Mouse (Mus musculus) CH12.LX (cell line): ENCODE measurements at regions not wholly inside any gene's neighbourhood (a gene's known extent, or its start where the extent isn't known, plus 50 kb on each side); places are given as distances from the start of the nearest gene placed in this dataset.

Experiments used
- DNase-seq: peaks from one replicate; pipeline ENCODE4 v3.0.0-alpha.2; 2013; ENCODE audit errors: extremely low read depth
- H3K27ac ChIP-seq: 2 replicates; pipeline ENCODE4 v1.5.1; 2012; ENCODE audit warnings: low read depth, mild to moderate bottlenecking, control low read depth, moderate library complexity; ENCODE audit not compliant: insufficient read depth
- H3K27me3 ChIP-seq: replicated peaks from 2 replicates; pipeline ENCODE3; 2012; ENCODE audit warnings: inconsistent platforms
- H3K36me3 ChIP-seq, 2 experiments: replicated peaks in 1 of 2; 2 replicates each; pipeline versions ENCODE3 to v1.6.1; 2012; ENCODE audit warnings: inconsistent platforms in 1 of 2, low read length in 1 of 2, mild to moderate bottlenecking in 1 of 2, mixed read lengths in 1 of 2, moderate library complexity in 1 of 2; ENCODE audit not compliant: control insufficient read depth in 1 of 2, insufficient read depth in 1 of 2
- H3K4me1 ChIP-seq, 2 experiments: 2 replicates each; pipeline ENCODE4 v1.6.1; 2012; ENCODE audit warnings: inconsistent platforms in 1 of 2, moderate library complexity in 1 of 2; ENCODE audit not compliant: insufficient read depth in 2 of 2, control insufficient read depth in 1 of 2
- H3K4me2 ChIP-seq: 2 replicates; pipeline ENCODE4 v1.6.1; 2012; ENCODE audit warnings: low read depth, mild to moderate bottlenecking, control low read depth; ENCODE audit not compliant: poor library complexity, insufficient read depth, severe bottlenecking
- H3K4me3 ChIP-seq, 3 experiments: fragments of 150-350 bp in 1 of 3; sonication (generic) in 1 of 3; replicated peaks in 1 of 3; 2 replicates each; pipeline versions ENCODE3 to v1.5.1; 2011 to 2012; ENCODE audit warnings: low read depth in 2 of 3, low read length in 2 of 3, mild to moderate bottlenecking in 2 of 3, moderate library complexity in 2 of 3, control low read depth in 1 of 3, improper control_type of control experiment in 1 of 3, inconsistent platforms in 1 of 3, mixed read lengths in 1 of 3; ENCODE audit not compliant: poor library complexity in 1 of 3
- H3K79me2 ChIP-seq: replicated peaks from 2 replicates; pipeline ENCODE4 v1.6.1; 2012; ENCODE audit warnings: mild to moderate bottlenecking, moderate library complexity; ENCODE audit not compliant: control insufficient read depth, poor library complexity, insufficient read depth, severe bottlenecking; ENCODE audit errors: extremely low read depth
- H3K9ac ChIP-seq: 2 replicates; pipeline ENCODE4 v1.6.1; 2012; ENCODE audit warnings: low read depth, mild to moderate bottlenecking, control low read depth, moderate library complexity; ENCODE audit not compliant: insufficient read depth
- H3K9me3 ChIP-seq: replicated peaks from 2 replicates; pipeline ENCODE3; 2012; ENCODE audit warnings: low read length, inconsistent platforms, mixed read lengths
- BHLHE40 ChIP-seq: IDR thresholded peaks from 2 replicates; pipeline ENCODE4 v1.6.1; 2011; ENCODE audit warnings: mild to moderate bottlenecking, low read depth, low read length, improper control_type of control experiment
- CHD1 ChIP-seq: IDR thresholded peaks from 2 replicates; pipeline ENCODE4 v1.6.1; 2012; ENCODE audit warnings: low read depth, low read length, improper control_type of control experiment, inconsistent platforms
- E2F4 ChIP-seq: IDR thresholded peaks from 2 replicates; pipeline ENCODE4 v1.6.1; 2011; ENCODE audit warnings: low read depth, low read length, improper control_type of control experiment; ENCODE audit not compliant: insufficient replicate concordance
- ETS1 ChIP-seq: conservative IDR thresholded peaks from 2 replicates; pipeline ENCODE4 v1.6.1; 2012; ENCODE audit warnings: low read depth, mild to moderate bottlenecking, inconsistent platforms, low read length, improper control_type of control experiment, moderate library complexity
- HCFC1 ChIP-seq: IDR thresholded peaks from 2 replicates; pipeline ENCODE4 v1.6.1; 2012; ENCODE audit warnings: low read depth, mild to moderate bottlenecking, inconsistent platforms, low read length, improper control_type of control experiment
- JUN ChIP-seq: IDR thresholded peaks from 2 replicates; pipeline ENCODE4 v1.6.1; 2011; ENCODE audit warnings: low read depth, mild to moderate bottlenecking, low read length, improper control_type of control experiment, moderate library complexity; ENCODE audit not compliant: insufficient read depth
- KAT2A ChIP-seq: IDR thresholded peaks from 2 replicates; pipeline ENCODE4 v1.6.1; 2012; ENCODE audit warnings: low read length, improper control_type of control experiment, inconsistent platforms; ENCODE audit not compliant: insufficient replicate concordance
- MAFK ChIP-seq: IDR thresholded peaks from 2 replicates; pipeline ENCODE4 v1.6.1; 2011; ENCODE audit warnings: low read length, improper control_type of control experiment; ENCODE audit not compliant: insufficient replicate concordance
- MAX ChIP-seq: IDR thresholded peaks from 2 replicates; pipeline ENCODE4 v1.6.1; 2011; ENCODE audit warnings: low read length, improper control_type of control experiment
- MAZ ChIP-seq: IDR thresholded peaks from 2 replicates; pipeline ENCODE4 v1.6.1; 2012; ENCODE audit warnings: low read depth, mild to moderate bottlenecking, inconsistent platforms, low read length, improper control_type of control experiment, moderate library complexity
- MEF2A ChIP-seq: IDR thresholded peaks from 2 replicates; pipeline ENCODE4 v1.6.1; 2014; ENCODE audit warnings: low read depth, mild to moderate bottlenecking, inconsistent platforms, low read length, improper control_type of control experiment, borderline replicate concordance
- MYC ChIP-seq: IDR thresholded peaks from 2 replicates; pipeline ENCODE4 v1.6.1; 2011; ENCODE audit warnings: low read depth, mild to moderate bottlenecking, improper control_type of control experiment, low read length
- NELFE ChIP-seq: IDR thresholded peaks from 2 replicates; pipeline ENCODE4 v1.6.1; 2011; ENCODE audit warnings: low read depth, low read length, improper control_type of control experiment
- RAD21 ChIP-seq: IDR thresholded peaks from 2 replicates; pipeline ENCODE4 v1.6.1; 2011; ENCODE audit warnings: low read depth, mild to moderate bottlenecking, low read length, improper control_type of control experiment, moderate library complexity
- RCOR1 ChIP-seq: conservative IDR thresholded peaks from 2 replicates; pipeline ENCODE4 v1.6.1; 2012; ENCODE audit warnings: low read depth, mild to moderate bottlenecking, inconsistent platforms, low read length, improper control_type of control experiment
- SIN3A ChIP-seq: IDR thresholded peaks from 2 replicates; pipeline ENCODE4 v1.6.1; 2012; ENCODE audit warnings: low read length, improper control_type of control experiment, inconsistent platforms
- SMC3 ChIP-seq: IDR thresholded peaks from 2 replicates; pipeline ENCODE4 v1.6.1; 2011; ENCODE audit warnings: low read depth, low read length, improper control_type of control experiment
- TBP ChIP-seq: conservative IDR thresholded peaks from 2 replicates; pipeline ENCODE4 v1.6.1; 2011; ENCODE audit warnings: low read depth, low read length, improper control_type of control experiment
- USF1 ChIP-seq: IDR thresholded peaks from 2 replicates; pipeline ENCODE4 v1.6.1; 2014; ENCODE audit warnings: low read depth, mild to moderate bottlenecking, inconsistent platforms, low read length, improper control_type of control experiment
- USF2 ChIP-seq: conservative IDR thresholded peaks from 2 replicates; pipeline ENCODE4 v1.6.1; 2011; ENCODE audit warnings: low read depth, low read length, improper control_type of control experiment
- ZC3H11A ChIP-seq: IDR thresholded peaks from 2 replicates; pipeline ENCODE4 v1.6.1; 2012; ENCODE audit warnings: low read depth, mild to moderate bottlenecking, inconsistent platforms, low read length, improper control_type of control experiment
- ZKSCAN1 ChIP-seq: IDR thresholded peaks from 2 replicates; pipeline ENCODE4 v1.6.1; 2012; ENCODE audit warnings: low read depth, inconsistent platforms, low read length, improper control_type of control experiment, borderline replicate concordance
- ZNF384 ChIP-seq: IDR thresholded peaks from 2 replicates; pipeline ENCODE4 v1.6.1; 2012; ENCODE audit warnings: low read depth, low read length, improper control_type of control experiment, inconsistent platforms
- dilution Hi-C: fragments of 300-500 bp; cut with MboI; formaldehyde crosslinking; loops from 2 replicates; pipeline ENCODE4 v1.14.3; 2020; ENCODE audit warnings: low sequenced_read_pairs; ENCODE audit not compliant: extremely low pct_unique_long_range_greater_than_20kb, extremely low pct_ligation_motif_present
- in situ Hi-C: fragments of 300-500 bp; cut with MboI; formaldehyde crosslinking; loops from 3 replicates; pipeline ENCODE4 v1.14.3; 2019; ENCODE audit warnings: low sequenced_read_pairs, low pct_ligation_motif_present, low pct_unique_long_range_greater_than_20kb, mixed read lengths

GRCm38 (mm10) chr3:56357035-56357701 is 173.7 kb upstream of the Nbea start:
- no peaks in the 10 kb centered on the region for H3K27me3 ChIP-seq
- dilution Hi-C loops (no loop called here), in situ Hi-C loops (no loop called here)
- no peaks in the 10 kb centered on the region for H3K36me3 ChIP-seq
- no peak overlapping the region for H3K27ac ChIP-seq
- no peak for DNase-seq
- peaks cover 49% of the 10 kb centered on the region for H3K9me3 ChIP-seq
- TF ChIP-seq MAZ = no peak
- no peak for TF ChIP-seq SMC3
- TF ChIP-seq ZC3H11A = no peak
- no peak for TF ChIP-seq ETS1
- no peak for TF ChIP-seq CHD1
- TF ChIP-seq SIN3A = no peak
- TF ChIP-seq E2F4 = no peak
- H3K9ac ChIP-seq = no peak overlapping the region
- no peak overlapping the region for H3K4me3 ChIP-seq
- no peak overlapping the region for H3K4me2 ChIP-seq
- H3K79me2 ChIP-seq = no peaks in the 10 kb centered on the region
- no peaks in the 10 kb centered on the region for H3K4me1 ChIP-seq

- no peak for TF ChIP-seq ZNF384
- no peak for TF ChIP-seq JUN
- no peak for TF ChIP-seq NELFE
- no peak for TF ChIP-seq USF1
- TF ChIP-seq ZKSCAN1 = no peak
- no peak for TF ChIP-seq USF2
- no peak for TF ChIP-seq SMC3
- TF ChIP-seq RAD21 = no peak
- TF ChIP-seq KAT2A = no peak
- no peak for TF ChIP-seq E2F4
- no peak for TF ChIP-seq HCFC1
- no peak for TF ChIP-seq TBP
- TF ChIP-seq MAFK = no peak
- no peak for TF ChIP-seq MAX
- TF ChIP-seq BHLHE40 = no peak
- TF ChIP-seq MEF2A = no peak
- TF ChIP-seq RCOR1 = no peak
- no peak for TF ChIP-seq MYC
- no peaks in the 10 kb centered on the region for H3K36me3 ChIP-seq
- H3K9me3 ChIP-seq = peaks cover 49% of the 10 kb centered on the region
- H3K4me1 ChIP-seq = no peaks in the 10 kb centered on the region
- no peak overlapping the region for H3K4me2 ChIP-seq
- H3K4me3 ChIP-seq = no peak overlapping the region
- H3K27ac ChIP-seq = no peak overlapping the region
- no peaks in the 10 kb centered on the region for H3K79me2 ChIP-seq
- dilution Hi-C loops = no loop called here
- in situ Hi-C loops = no loop called here
- H3K9ac ChIP-seq = no peak overlapping the region
- no peaks in the 10 kb centered on the region for H3K27me3 ChIP-seq
- DNase-seq = no peak
These were observed 172.8 kb upstream of the Nbea start for GRCm38 (mm10) chr3:56356163-56356882.
